Mouse (Mus musculus) gastrocnemius, adult 8-10 months (tissue): ENCODE results near the gene Popdc3. TPM values are rescaled to one million over a fixed set of nuclear protein-coding genes. Genes with fewer than 3 reads are reported as not detected.
"Not testable (repeated sequence)": the region's sequence is repeated elsewhere in the genome, so short reads cannot be mapped to it uniquely, and the experiment has no call there.

ENCODE experiments used
- DNase-seq, 2 experiments: peaks; one replicate each; pipeline ENCODE4 v3.0.0; 2022; ENCODE audit warnings: low spot score in 2 of 2
- total RNA-seq, 4 experiments: library from RNA; stranded (reverse); gene quantifications; 2 replicates each; pipeline ENCODE4 v1.2.4; 2022

The Popdc3 gene
- total RNA-seq, result 10 to 100 TPM; 53.4 to 71.3 (median 60.7) TPM

- not testable (repeated sequence) for DNase-seq
These were observed at the start of gene Popdc3 for GRCm38 (mm10) chr10:45177798-45178197. Gene Popdc3 (plus strand): TSS chr10:45178098.

- no peak for DNase-seq
These were observed 48.8 kb upstream of the Popdc3 start for GRCm38 (mm10) chr10:45129105-45129504.

GRCm38 (mm10) chr10:45130004-45130403 is 47.9 kb upstream of the Popdc3 start:
- DNase-seq, result no peak

GRCm38 (mm10) chr10:45132371-45132770 is 45.5 kb upstream of the Popdc3 start:
- DNase-seq, result no peak

- no peak for DNase-seq
These were observed 41.1 kb upstream of the Popdc3 start for GRCm38 (mm10) chr10:45136806-45137205.

GRCm38 (mm10) chr10:45139910-45140309 is 38.0 kb upstream of the Popdc3 start:
- DNase-seq, result no peak

GRCm38 (mm10) chr10:45140474-45141212 is 37.3 kb upstream of the Popdc3 start:
- no peak for DNase-seq

- no peak for DNase-seq
These were observed 35.5 kb upstream of the Popdc3 start for GRCm38 (mm10) chr10:45142359-45142758.

- no peak for DNase-seq
These were observed 33.7 kb upstream of the Popdc3 start for GRCm38 (mm10) chr10:45144038-45144817.

GRCm38 (mm10) chr10:45146821-45147220 is 31.1 kb upstream of the Popdc3 start:
- no peak for DNase-seq

- DNase-seq, result no peak
These were observed 26.8 kb upstream of the Popdc3 start for GRCm38 (mm10) chr10:45151137-45151536.

GRCm38 (mm10) chr10:45151771-45152692 is 25.9 kb upstream of the Popdc3 start:
- no peak for DNase-seq

- no peak for DNase-seq
These were observed 23.3 kb upstream of the Popdc3 start for GRCm38 (mm10) chr10:45154557-45155060.

GRCm38 (mm10) chr10:45165851-45166250 is 12.0 kb upstream of the Popdc3 start:
- DNase-seq, result no peak

GRCm38 (mm10) chr10:45173927-45174326 is 4.0 kb upstream of the Popdc3 start:
- no peak for DNase-seq

- DNase-seq, result no peak
These were observed 3.6 kb upstream of the Popdc3 start for GRCm38 (mm10) chr10:45174345-45174744.

- no peak for DNase-seq
These were observed 2.9 kb downstream of the Popdc3 start for GRCm38 (mm10) chr10:45180677-45181326.

- no peak for DNase-seq
These were observed 3.4 kb downstream of the Popdc3 start for GRCm38 (mm10) chr10:45181344-45181743.

GRCm38 (mm10) chr10:45185457-45185856 is 7.6 kb downstream of the Popdc3 start:
- no peak for DNase-seq

GRCm38 (mm10) chr10:45193330-45194310 is 15.7 kb downstream of the Popdc3 start:
- no peak for DNase-seq
